Mouse (Mus musculus): Measurements from ENCODE around the gene Slc2a4. TPM values are rescaled to one million over a fixed set of nuclear protein-coding genes. Genes with fewer than 3 reads are reported as not detected.
A peak's percentile ranks its signal among the peaks of the same experiment; 100 is the strongest.

The Slc2a4 gene
- total RNA-seq, 2 experiments from 2014 or later = 70.7 to 200 TPM

- no peak for DNase-seq (ENCODE audit: low spot score in 2 of 2)
These were observed 43.7 kb downstream of the Slc2a4 start for GRCm38 (mm10) chr11:69904311-69904710.

- no peak for DNase-seq (ENCODE audit: low spot score in 2 of 2)
These were observed 45.0 kb downstream of the Slc2a4 start for GRCm38 (mm10) chr11:69902972-69903371.

GRCm38 (mm10) chr11:69901993-69902392 is 46.0 kb downstream of the Slc2a4 start:
- DNase-seq (ENCODE audit: low spot score in 2 of 2) = no peak

- DNase-seq (ENCODE audit: low spot score in 2 of 2) = peak; percentile 81 to 87
These were observed 46.6 kb downstream of the Slc2a4 start for GRCm38 (mm10) chr11:69901406-69901846.

- DNase-seq (ENCODE audit: low spot score in 2 of 2) = peak; percentile 71 to 72
These were observed 47.2 kb downstream of the Slc2a4 start, which contains the start of the genes 2810408A11Rik and Neurl4 for GRCm38 (mm10) chr11:69900471-69901405. 2810408A11Rik (minus strand) TSS chr11:69900987. Neurl4 (plus strand) TSS chr11:69901072.

- DNase-seq (ENCODE audit: low spot score in 2 of 2) = no peak
These were observed 48.1 kb downstream of the Slc2a4 start for GRCm38 (mm10) chr11:69899870-69900269.

- no peak for DNase-seq (ENCODE audit: low spot score in 2 of 2)
These were observed 52.7 kb downstream of the Slc2a4 start, which contains the start of gene Acap1 for GRCm38 (mm10) chr11:69895291-69895690. Acap1 (minus strand) TSS chr11:69895539.

- no peak for DNase-seq (ENCODE audit: low spot score in 2 of 2)
These were observed 53.3 kb downstream of the Slc2a4 start for GRCm38 (mm10) chr11:69894671-69895070.

Small RNAs within 50 kb of the gene (microRNA-seq; reads per million reads assigned to microRNA genes)
- 0 reads per million in 2 experiments for gene Gm44349 (ENCODE audit: borderline number of aligned reads in 2 of 2)

Other genes with a start within 250 kb of the Slc2a4 start
- gene Polr2a, start 189.6 kb downstream of the Slc2a4 start, total RNA-seq (2021) = 10 to 100 TPM; 55.4 to 79.7 TPM
- not detected for gene Slc35g3, start 186.2 kb downstream of the Slc2a4 start, total RNA-seq (2021)
- 10 to 100 TPM; 48.2 to 71.4 TPM for gene Zbtb4, start 182.3 kb downstream of the Slc2a4 start, total RNA-seq (2021)
- 1 to 10 TPM; 1.3 to 3.9 TPM for gene Chrnb1, start 152.2 kb downstream of the Slc2a4 start, total RNA-seq (2021)
- 10 to 100 TPM in 1 of 2 experiments, 1 to 10 TPM in 1; 3.0 to 13.0 TPM for gene Fgf11, start 146.3 kb downstream of the Slc2a4 start, total RNA-seq (2021)
- under 1 TPM; 0.36 to 0.51 TPM for gene Tmem102, start 142.6 kb downstream of the Slc2a4 start, total RNA-seq (2021)
- not detected for gene Gm39566, start 132.9 kb downstream of the Slc2a4 start, total RNA-seq (2021)
- gene Spem2, start 129.7 kb downstream of the Slc2a4 start, total RNA-seq (2021) = not detected
- not detected for gene Spem1, start 126.0 kb downstream of the Slc2a4 start, total RNA-seq (2021)
- 10 to 100 TPM; 19.7 to 24.9 TPM for gene Nlgn2, start 110.4 kb downstream of the Slc2a4 start, total RNA-seq (2021)
- 100 to 1,000 TPM; 145 TPM for gene Tmem256, start 109.7 kb downstream of the Slc2a4 start, total RNA-seq (2021)
- gene Plscr3, start 101.8 kb downstream of the Slc2a4 start, total RNA-seq (2021) = 10 to 100 TPM; 38.2 to 46.2 TPM
- under 1 TPM in 1 of 2 experiments, not detected in 1; 0.38 TPM for gene Tnk1, start 89.5 kb downstream of the Slc2a4 start, total RNA-seq (2021)
- gene Tmem95, start 70.2 kb downstream of the Slc2a4 start, total RNA-seq (2021) = not detected
- gene Kctd11, start 66.8 kb downstream of the Slc2a4 start, total RNA-seq (2021) = 1 to 10 TPM; 3.6 to 6.0 TPM
- gene Acap1, start 52.6 kb downstream of the Slc2a4 start, total RNA-seq (2021) = 1 to 10 TPM in 1 of 2 experiments, under 1 TPM in 1; 0.43 to 1.5 TPM
- under 1 TPM; 0.29 to 0.86 TPM for gene 2810408A11Rik, start 47.2 kb downstream of the Slc2a4 start, total RNA-seq (2021)
- gene Neurl4, start 47.1 kb downstream of the Slc2a4 start, total RNA-seq (2021) = 10 to 100 TPM; 48.5 to 53.9 TPM
- gene Gps2, start 34.3 kb downstream of the Slc2a4 start, total RNA-seq (2021) = 10 to 100 TPM; 47.3 to 52.4 TPM
- gene Eif5a, start 26.2 kb downstream of the Slc2a4 start, total RNA-seq (2021) = 100 to 1,000 TPM; 579 to 673 TPM
- 10 to 100 TPM; 14.2 to 32.6 TPM for gene Ybx2, start 12.4 kb downstream of the Slc2a4 start, total RNA-seq (2021)
- under 1 TPM in 1 of 2 experiments, not detected in 1; 0.66 TPM for gene Cldn7, start 16.6 kb upstream of the Slc2a4 start, total RNA-seq (2021)
- gene Ctdnep1, start 33.0 kb upstream of the Slc2a4 start, total RNA-seq (2021) = 100 to 1,000 TPM; 114 to 123 TPM
- gene Elp5, start 34.3 kb upstream of the Slc2a4 start, total RNA-seq (2021) = 10 to 100 TPM; 62.7 to 81.3 TPM
- gene Gabarap, start 43.0 kb upstream of the Slc2a4 start, total RNA-seq (2021) = 100 to 1,000 TPM; 436 to 473 TPM
- 10 to 100 TPM; 51.5 to 57.5 TPM for gene Phf23, start 47.6 kb upstream of the Slc2a4 start, total RNA-seq (2021)
- 10 to 100 TPM; 13.8 to 14.9 TPM for gene Dvl2, start 52.4 kb upstream of the Slc2a4 start, total RNA-seq (2021)
- 1,000 to 10,000 TPM in 1 of 2 experiments, 100 to 1,000 TPM in 1; 522 to 1,041 TPM for gene Acadvl, start 67.2 kb upstream of the Slc2a4 start, total RNA-seq (2021)
- gene Dlg4, start 68.8 kb upstream of the Slc2a4 start, total RNA-seq (2021) = 10 to 100 TPM; 24.6 to 33.0 TPM
- gene Asgr1, start 105.9 kb upstream of the Slc2a4 start, total RNA-seq (2021) = under 1 TPM in 1 of 2 experiments, not detected in 1; 0.50 TPM
- 1 to 10 TPM in 1 of 2 experiments, under 1 TPM in 1; 0.83 to 2.5 TPM for gene Asgr2, start 144.5 kb upstream of the Slc2a4 start, total RNA-seq (2021)
- 1 to 10 TPM; 3.8 to 9.2 TPM for gene Mgl2, start 182.1 kb upstream of the Slc2a4 start, total RNA-seq (2021)
- gene Clec10a, start 208.0 kb upstream of the Slc2a4 start, total RNA-seq (2021) = 1 to 10 TPM; 2.5 to 9.2 TPM